Mouse (Mus musculus) naive thymus-derived CD4-positive, alpha-beta T cell, adult 2 months (primary cell): ENCODE measurements around the gene Plpp2.

Experiments used
- DNase-seq: peaks from one replicate; pipeline ENCODE4 v3.0.0-alpha.2; 2011; ENCODE audit warnings: low read depth

The Plpp2 gene

GRCm38 (mm10) chr10:79533126-79533911 is at the start of gene Plpp2:
Plpp2 (minus strand) TSS chr10:79533796.
- peak; percentile 54 for DNase-seq

- DNase-seq = no peak
Measured at GRCm38 (mm10) chr10:79581501-79581900, 47.9 kb upstream of the Plpp2 start.

- DNase-seq = peak; percentile 26
Measured at GRCm38 (mm10) chr10:79580811-79581210, 47.2 kb upstream of the Plpp2 start.

DNA sequence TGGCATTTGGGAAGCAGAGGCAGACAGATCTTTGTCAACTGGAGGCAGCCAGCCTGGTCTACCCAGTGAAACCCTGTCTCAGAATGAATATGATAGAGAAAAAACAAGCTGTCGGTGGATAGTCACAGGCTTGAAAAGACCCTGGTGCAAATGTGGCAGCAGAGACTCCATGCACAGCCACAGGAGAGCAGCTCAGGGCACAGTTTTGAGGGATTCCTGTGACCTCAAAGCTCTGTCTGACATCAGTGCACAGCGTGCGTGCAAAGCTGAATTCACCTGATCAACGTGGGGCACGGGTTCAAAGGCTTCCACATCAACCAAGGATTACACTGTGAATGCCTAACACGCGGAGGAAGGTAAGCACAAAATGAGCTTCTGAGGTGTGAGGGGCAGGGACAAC is 46.8 kb upstream of the Plpp2 start:
- no peak for DNase-seq

DNA sequence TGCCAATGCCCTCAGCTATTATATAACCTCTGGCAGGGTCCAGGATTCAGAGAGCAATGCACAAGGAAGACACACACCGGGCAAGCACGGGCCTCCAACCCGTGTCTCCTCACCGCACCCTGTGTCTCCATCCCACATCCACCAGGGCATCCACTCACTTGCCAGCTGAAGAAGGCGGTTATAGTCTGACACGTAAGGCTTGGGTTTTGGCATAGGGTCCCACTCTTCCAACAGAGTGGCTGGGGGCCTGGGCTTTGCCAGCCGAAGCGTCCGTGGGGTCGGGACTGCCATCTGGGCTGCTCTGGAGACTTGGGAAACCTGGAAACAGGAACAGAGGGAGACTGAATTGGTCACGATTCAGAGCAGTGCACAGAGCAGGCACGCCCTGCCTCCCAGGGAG is 46.2 kb upstream of the Plpp2 start:
- no peak for DNase-seq

GRCm38 (mm10) chr10:79578891-79579290 is 45.3 kb upstream of the Plpp2 start:
- no peak for DNase-seq

GRCm38 (mm10) chr10:79578276-79578675 is 44.7 kb upstream of the Plpp2 start:
- no peak for DNase-seq

- DNase-seq = no peak
Measured at GRCm38 (mm10) chr10:79577376-79577775, 43.8 kb upstream of the Plpp2 start.

GRCm38 (mm10) chr10:79575754-79576153 is 42.2 kb upstream of the Plpp2 start:
- DNase-seq = no peak

GRCm38 (mm10) chr10:79574796-79575195 is 41.2 kb upstream of the Plpp2 start:
- DNase-seq = no peak

GRCm38 (mm10) chr10:79574350-79574749 is 40.8 kb upstream of the Plpp2 start:
- no peak for DNase-seq

- DNase-seq = no peak
Measured at GRCm38 (mm10) chr10:79573611-79574010, 40.0 kb upstream of the Plpp2 start.

DNA sequence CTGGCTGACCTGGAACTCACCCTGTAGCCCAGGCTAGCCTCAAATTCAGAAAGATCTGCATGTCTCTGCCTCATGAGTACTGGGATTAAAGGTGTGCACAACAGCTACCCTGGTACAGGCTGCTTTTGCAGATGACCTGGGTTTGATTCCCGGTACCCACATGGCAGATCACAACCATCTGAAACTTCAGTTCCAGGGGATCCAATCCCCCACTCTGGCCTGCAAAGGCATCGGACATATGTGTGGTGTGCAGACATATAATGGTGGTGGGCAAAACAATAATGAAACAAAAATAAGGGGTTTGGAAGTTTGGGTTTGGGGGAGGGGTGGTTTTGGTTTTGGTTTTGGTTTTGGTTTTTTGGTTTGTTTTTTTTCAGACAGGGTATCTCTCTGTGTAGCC is 37.7 kb upstream of the Plpp2 start:
- DNase-seq = no peak

GRCm38 (mm10) chr10:79569921-79570320 is 36.3 kb upstream of the Plpp2 start:
- no peak for DNase-seq

- DNase-seq = no peak
Measured at GRCm38 (mm10) chr10:79559716-79560115, 26.1 kb upstream of the Plpp2 start.

DNA sequence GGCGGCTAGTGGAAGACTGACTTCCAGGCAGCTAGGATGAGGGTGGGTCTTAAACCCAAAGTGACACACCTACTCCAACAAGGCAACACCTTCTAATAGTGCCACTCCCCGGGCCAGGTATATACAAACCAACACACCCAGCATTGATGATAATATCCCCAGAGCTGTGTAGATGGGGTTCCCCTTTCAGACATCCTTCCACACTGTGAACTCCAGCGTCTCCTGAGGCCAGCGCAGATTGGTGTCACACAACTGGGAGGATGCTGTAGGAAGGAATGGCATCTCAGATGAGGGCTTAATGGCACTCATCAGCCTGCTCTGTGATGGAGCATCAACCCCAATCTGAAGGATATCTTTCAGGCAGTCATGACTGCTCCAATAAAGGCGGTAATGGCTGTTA is 23.9 kb upstream of the Plpp2 start:
- no peak for DNase-seq

GRCm38 (mm10) chr10:79556951-79557350 is 23.4 kb upstream of the Plpp2 start:
- DNase-seq = no peak

GRCm38 (mm10) chr10:79555238-79555724 is 21.7 kb upstream of the Plpp2 start:
- DNase-seq = no peak

- DNase-seq = peak; percentile 88
Measured at GRCm38 (mm10) chr10:79554330-79555237, 21.0 kb upstream of the Plpp2 start, which contains the start of gene Mier2. Mier2 (minus strand) TSS chr10:79555199.

DNA sequence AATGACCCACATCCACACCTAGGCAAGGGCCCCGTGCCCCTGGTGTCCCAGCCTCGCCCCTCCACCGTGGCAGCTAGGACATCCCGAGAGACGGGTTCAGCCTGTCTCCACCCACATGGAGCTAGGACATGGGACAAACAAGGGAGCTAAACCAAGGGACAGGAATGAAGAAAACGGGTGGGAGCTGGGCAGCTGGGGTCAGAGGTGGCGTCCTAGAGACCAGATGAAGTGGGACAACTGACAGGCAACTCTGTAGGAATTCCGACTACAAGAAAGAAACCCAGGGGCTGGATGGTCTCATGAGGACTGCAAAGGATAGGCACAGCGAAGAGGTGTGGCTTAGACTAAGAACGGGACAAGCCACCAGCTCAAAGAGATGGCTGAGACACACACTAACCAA is 20.1 kb upstream of the Plpp2 start:
- no peak for DNase-seq

GRCm38 (mm10) chr10:79553176-79553575 is 19.6 kb upstream of the Plpp2 start:
- no peak for DNase-seq

DNA sequence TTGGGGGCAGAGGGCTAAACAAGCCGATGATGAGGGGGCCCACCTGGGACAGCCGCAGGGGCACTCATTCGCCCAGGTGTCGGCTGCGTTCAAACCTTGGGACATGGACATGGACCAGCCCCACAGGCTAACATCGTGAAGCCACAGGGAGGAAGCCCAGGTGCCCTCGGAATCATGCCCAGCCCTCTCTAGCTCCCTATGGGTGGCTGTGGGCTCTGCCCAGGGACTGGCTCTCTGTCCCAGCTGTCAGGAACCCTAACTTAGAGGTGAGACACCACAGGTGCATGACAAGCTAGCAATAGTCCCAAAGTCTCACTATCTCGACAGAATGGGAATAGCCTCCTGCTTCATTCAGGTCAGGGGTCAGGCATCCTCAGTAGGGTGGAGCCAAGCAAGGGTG is 18.9 kb upstream of the Plpp2 start:
- DNase-seq = no peak

GRCm38 (mm10) chr10:79550366-79550765 is 16.8 kb upstream of the Plpp2 start:
- DNase-seq = no peak
